Mouse (Mus musculus): Measurements from ENCODE around the gene Vmn1r62.
"Not testable (repeated sequence)": the region's sequence is repeated elsewhere in the genome, so short reads cannot be mapped to it uniquely, and the experiment has no call there.

Vmn1r62 gene

GRCm38 (mm10) chr7:5673331-5673730 is at the start of gene Vmn1r62:
TSS of gene Vmn1r62 (plus strand) at chr7:5673631.
- DNase-seq (ENCODE audit: low spot score), result not testable (repeated sequence)
